Mouse (Mus musculus) intestine, embryonic 14.5 days (tissue): ENCODE results near the gene Susd6. TPM values are rescaled to one million over a fixed set of nuclear protein-coding genes. Genes with fewer than 3 reads are reported as not detected.

ENCODE experiments used
- ATAC-seq: fragments of 200-750 bp; cut with Nextera tagmentation; replicated peaks from 2 replicates; pipeline ENCODE4 v1.8.0; 2017; ENCODE audit warnings: low read depth, moderate number of reproducible peaks, moderate TSS enrichment, moderate library complexity; ENCODE audit not compliant: low FRiP score, low TSS enrichment
- DNase-seq: peaks from one replicate; pipeline ENCODE4 v3.0.0-alpha.2; 2018; ENCODE audit warnings: low spot score
- H3K27ac ChIP-seq: fragments of 300-500 bp; sonication (generic); 2 replicates; pipeline ENCODE4 v1.5.1; 2014; ENCODE audit warnings: low read depth, mild to moderate bottlenecking, control low read depth
- H3K27me3 ChIP-seq: fragments of 300-500 bp; sonication (generic); replicated peaks from 2 replicates; pipeline ENCODE4 v1.6.1; 2014; ENCODE audit warnings: low read length, control low read depth; ENCODE audit not compliant: control insufficient read depth, insufficient read depth
- H3K36me3 ChIP-seq: fragments of 300-500 bp; sonication (generic); 2 replicates; pipeline ENCODE4 v1.6.1; 2014; ENCODE audit warnings: low read length, control low read depth; ENCODE audit not compliant: control insufficient read depth, insufficient read depth
- H3K4me1 ChIP-seq: fragments of 300-500 bp; sonication (generic); replicated peaks from 2 replicates; pipeline ENCODE4 v1.6.1; 2014; ENCODE audit warnings: low read length, control low read depth, mixed read lengths; ENCODE audit not compliant: control insufficient read depth, insufficient read depth
- H3K4me2 ChIP-seq: fragments of 300-500 bp; sonication (generic); 2 replicates; pipeline ENCODE4 v1.6.1; 2014; ENCODE audit warnings: low read length
- H3K4me3 ChIP-seq: fragments of 300-500 bp; sonication (generic); 2 replicates; pipeline ENCODE4 v1.5.1; 2014; ENCODE audit warnings: low read depth, low read length, control low read depth, mixed read lengths
- H3K9ac ChIP-seq: fragments of 300-500 bp; sonication (generic); 2 replicates; pipeline ENCODE4 v1.6.1; 2014; ENCODE audit warnings: mild to moderate bottlenecking, low read length
- H3K9me3 ChIP-seq: fragments of 300-500 bp; sonication (generic); 2 replicates; pipeline ENCODE4 v1.6.1; 2016; ENCODE audit warnings: low read length, control low read depth; ENCODE audit not compliant: control insufficient read depth
- WGBS: fragments of 180-500 bp; shearing (Covaris S2); extraction: QIAGEN DNeasy Blood & Tissue Kit; methylation state at CpG from one replicate; pipeline ENCODE4 v1.1.7; 2014; 5-methylcytosine and 5-hydroxymethylcytosine counted together
- polyA plus RNA-seq: library from polyadenylated mRNA; unstranded; fragments of >200 nt; fragmentation: Nextera tagmentation; extraction: Ambion mirVana; gene quantifications from 2 replicates; pipeline ENCODE4 v1.2.1, GENCODE M21; 2014

The Susd6 gene
- polyA plus RNA-seq, 1 experiment from 2014 or later = 21.4 TPM

GRCm38 (mm10) chr12:80830820-80831219 lies 40.5 kb downstream of the Susd6 start:
- ATAC-seq (no peak), DNase-seq (no peak)
- Histone ChIP-seq H3K27ac (no peak overlapping the region), H3K4me2 (no peak overlapping the region), H3K4me1 (peaks cover 26% of the 10 kb centered on the region), H3K9ac (no peak overlapping the region), H3K27me3 (no peaks in the 10 kb centered on the region), H3K36me3 (peaks cover 5% of the 10 kb centered on the region; the same call in 1 of the 2 replicates), H3K9me3 (no peaks in the 10 kb centered on the region), H3K4me3 (no peak overlapping the region)
- 55% methylated on average over 2 of the region's 2 CpGs for WGBS

GRCm38 (mm10) chr12:80832313-80832712 lies 42.0 kb downstream of the Susd6 start:
- no peak overlapping the region for H3K27ac ChIP-seq
- H3K36me3 ChIP-seq = peaks cover 5% of the 10 kb centered on the region; the same call in 1 of the 2 replicates
- H3K4me2 ChIP-seq = no peak overlapping the region
- no peak overlapping the region for H3K9ac ChIP-seq
- no peak for DNase-seq
- no peaks in the 10 kb centered on the region for H3K27me3 ChIP-seq
- H3K4me1 ChIP-seq = peaks cover 12% of the 10 kb centered on the region
- ATAC-seq = no peak
- H3K4me3 ChIP-seq = no peak overlapping the region
- whole genome bisulfite sequencing = 59% methylated on average over 1 of the region's 1 CpGs
- H3K9me3 ChIP-seq = no peaks in the 10 kb centered on the region

GRCm38 (mm10) chr12:80833541-80833940 lies 43.2 kb downstream of the Susd6 start:
- H3K36me3 ChIP-seq = peaks cover 2% of the 10 kb centered on the region; the same call in 1 of the 2 replicates
- H3K27ac ChIP-seq = no peak overlapping the region
- DNase-seq = no peak
- H3K9ac ChIP-seq = no peak overlapping the region
- H3K4me1 ChIP-seq = 0 out of 2 replicates have a peak, but pooled peaks cover 6% of the 10 kb centered on the region
- no peak for ATAC-seq
- WGBS = 60% methylated on average over 2 of the region's 2 CpGs
- H3K9me3 ChIP-seq = no peaks in the 10 kb centered on the region
- H3K27me3 ChIP-seq = no peaks in the 10 kb centered on the region
- H3K4me3 ChIP-seq = no peak overlapping the region
- no peak overlapping the region for H3K4me2 ChIP-seq

GRCm38 (mm10) chr12:80834156-80834900 lies 44.0 kb downstream of the Susd6 start:
- H3K9ac ChIP-seq = no peak overlapping the region
- WGBS = 91% methylated on average over 3 of the region's 3 CpGs
- H3K4me3 ChIP-seq = no peak overlapping the region
- no peaks in the 10 kb centered on the region for H3K9me3 ChIP-seq
- no peaks in the 10 kb centered on the region for H3K36me3 ChIP-seq
- 0 out of 2 replicates have a peak, but pooled peaks cover 6% of the 10 kb centered on the region for H3K4me1 ChIP-seq
- H3K4me2 ChIP-seq = no peak overlapping the region
- ATAC-seq (no peak), DNase-seq (no peak)
- no peak overlapping the region for H3K27ac ChIP-seq
- H3K27me3 ChIP-seq = no peaks in the 10 kb centered on the region

GRCm38 (mm10) chr12:80834901-80835570 lies 44.7 kb downstream of the Susd6 start:
- no peaks in the 10 kb centered on the region for H3K9me3 ChIP-seq
- 0 out of 2 replicates have a peak, but pooled peaks cover 6% of the 10 kb centered on the region for H3K4me1 ChIP-seq
- DNase-seq (no peak), ATAC-seq (no peak)
- 84% methylated on average over 5 of the region's 8 CpGs for WGBS
- no peak overlapping the region for H3K9ac ChIP-seq
- no peaks in the 10 kb centered on the region for H3K36me3 ChIP-seq
- no peak overlapping the region for H3K4me3 ChIP-seq
- no peak overlapping the region for H3K27ac ChIP-seq
- H3K27me3 ChIP-seq = no peaks in the 10 kb centered on the region
- H3K4me2 ChIP-seq = no peak overlapping the region

GRCm38 (mm10) chr12:80837614-80838013 lies 47.3 kb downstream of the Susd6 start:
- no peak for ATAC-seq
- 61% methylated on average over 3 of the region's 3 CpGs for WGBS
- H3K4me3 ChIP-seq = no peak overlapping the region
- no peaks in the 10 kb centered on the region for H3K9me3 ChIP-seq
- peaks cover 8% of the 10 kb centered on the region; the same call in 1 of the 2 replicates for H3K4me1 ChIP-seq
- H3K4me2 ChIP-seq = no peak overlapping the region
- DNase-seq = no peak
- no peaks in the 10 kb centered on the region for H3K27me3 ChIP-seq
- no peak overlapping the region for H3K27ac ChIP-seq
- H3K9ac ChIP-seq = no peak overlapping the region
- no peaks in the 10 kb centered on the region for H3K36me3 ChIP-seq

GRCm38 (mm10) chr12:80838271-80838670 lies 48.0 kb downstream of the Susd6 start:
- H3K36me3 ChIP-seq = no peaks in the 10 kb centered on the region

GRCm38 (mm10) chr12:80838787-80839186 lies 48.5 kb downstream of the Susd6 start:
- DNase-seq = no peak
- no peak overlapping the region for H3K4me2 ChIP-seq
- 77% methylated on average over 2 of the region's 2 CpGs for WGBS
- no peaks in the 10 kb centered on the region for H3K27me3 ChIP-seq
- ATAC-seq = no peak
- no peak overlapping the region for H3K4me3 ChIP-seq
- H3K4me1 ChIP-seq = peaks cover 19% of the 10 kb centered on the region
- no peaks in the 10 kb centered on the region for H3K9me3 ChIP-seq
- no peak overlapping the region for H3K27ac ChIP-seq
- no peak overlapping the region for H3K9ac ChIP-seq
- no peaks in the 10 kb centered on the region for H3K36me3 ChIP-seq

More at GRCm38 (mm10) chr12:80838271-80838670, 48.0 kb downstream of the Susd6 start:
- Histone ChIP-seq H3K9me3 (no peaks in the 10 kb centered on the region), H3K9ac (no peak overlapping the region), H3K4me3 (no peak overlapping the region), H3K27me3 (no peaks in the 10 kb centered on the region), H3K4me2 (no peak overlapping the region), H3K27ac (no peak overlapping the region), H3K4me1 (peaks cover 14% of the 10 kb centered on the region)
- DNase-seq = no peak
- no peak for ATAC-seq
